Comparison of ENCODE assay signal across 16 mouse cellular contexts in genomic region chr9:40460781-40461180, GRCm38 (mm10).
DNase-seq lines count a peak whose midpoint lies in the region; ATAC-seq lines count a peak whose summit lies in the region.
"Had no signal": no experiment of that assay in that cellular context is flagged by ENCODE, and none has a peak within 500 bp of the region (broad histone marks: within the 10 kb centered on the region; RNA-seq: fewer than 3 reads in every experiment).

No protein-coding gene starts in this region.

- no peaks in the 10 kb centered on the region for H3K27me3 ChIP-seq in heart, embryonic 15.5 days
- no peaks in the 10 kb centered on the region for H3K27me3 ChIP-seq in intestine, embryonic 15.5 days (replicated peaks)

- peaks cover 36% of the 10 kb centered on the region for H3K4me1 ChIP-seq in heart, embryonic 15.5 days (replicated peaks)
- no peaks in the 10 kb centered on the region; the same call in 1 of the 2 replicates for H3K4me1 ChIP-seq in intestine, embryonic 15.5 days (replicated peaks)

- H3K4me2 ChIP-seq in heart, embryonic 15.5 days, result peak overlapping the region; percentile 14; the same call in 1 of the 2 replicates
- H3K4me2 ChIP-seq in intestine, embryonic 15.5 days (replicated peaks), result no peak overlapping the region
- H3K4me2 ChIP-seq: forebrain, embryonic 13.5 days had no signal

- H3K27ac ChIP-seq in heart, embryonic 15.5 days, result peak overlapping the region; percentile 67
- no peak overlapping the region for H3K27ac ChIP-seq in intestine, embryonic 15.5 days
- H3K27ac ChIP-seq: forebrain, embryonic 13.5 days; macrophage had no signal

- H3K4me3 ChIP-seq in heart, embryonic 15.5 days, result no peak overlapping the region
- H3K4me3 ChIP-seq in intestine, embryonic 15.5 days (replicated peaks), result no peak overlapping the region
- H3K4me3 ChIP-seq: forebrain, embryonic 13.5 days had no signal

- 0 out of 2 replicates have a peak, but pooled peaks have one; percentile 41 for ATAC-seq in heart, embryonic 15.5 days (replicated peaks; ENCODE audit: insufficient number of reproducible peaks, insufficient read depth, low FRiP score, low read depth)
- no peak for ATAC-seq in intestine, embryonic 15.5 days
- ATAC-seq: forebrain, embryonic 13.5 days had no signal

- H3K9me3 ChIP-seq in heart, embryonic 15.5 days (replicated peaks), result no peaks in the 10 kb centered on the region
- no peaks in the 10 kb centered on the region for H3K9me3 ChIP-seq in intestine, embryonic 15.5 days
- H3K9me3 ChIP-seq: forebrain, embryonic 13.5 days had no signal

- peak; percentile 4 for DNase-seq in gastrocnemius, adult 18-20 months (ENCODE audit: low spot score)
- DNase-seq in gastrocnemius, postnatal 4 days (ENCODE audit: low spot score in 2 of 2), result no peak
- peak; percentile 42 for DNase-seq in testis, postnatal 14 days (ENCODE audit: low spot score)
- no peak for DNase-seq in testis, postnatal 10 days (ENCODE audit: low spot score)
- peak; percentile 58 for DNase-seq in yolk sac, embryonic 10.5 days (ENCODE audit: low spot score)
- no peak for DNase-seq in left cerebral cortex, adult 18-20 months (ENCODE audit: low spot score in 2 of 2)
- DNase-seq: B cell, adult 2 months; cerebellum, adult 11 months; gastrocnemius, postnatal 25 days; kidney, postnatal 14 days; layer of hippocampus, postnatal 36 days; thymus, postnatal 4 days had no signal

- no peaks in the 10 kb centered on the region for H3K36me3 ChIP-seq in heart, embryonic 15.5 days
- no peaks in the 10 kb centered on the region for H3K36me3 ChIP-seq in intestine, embryonic 15.5 days

- no peak overlapping the region for H3K9ac ChIP-seq in heart, embryonic 15.5 days
- H3K9ac ChIP-seq in intestine, embryonic 15.5 days, result no peak overlapping the region
- H3K9ac ChIP-seq: forebrain, embryonic 13.5 days had no signal

- WGBS in heart, embryonic 15.5 days, result 10% methylated on average over 6 of the region's 6 CpGs
- 32% methylated on average over 6 of the region's 6 CpGs for WGBS in intestine, embryonic 15.5 days

Comparison
In these comparisons a context has a peak if more than half of its experiments do, and no peak if none do; other contexts are left out.
1. DNase-seq: peak in gastrocnemius, adult 18-20 months (single experiment), testis, postnatal 14 days (single experiment) and yolk sac, embryonic 10.5 days (single experiment); none in gastrocnemius, postnatal 4 days (0 of 2), testis, postnatal 10 days (single experiment) and left cerebral cortex, adult 18-20 months (0 of 2).